Mouse (Mus musculus) liver, postnatal 0 days (tissue): ENCODE results near the gene Obp2a.

ENCODE experiments used
- CTCF ChIP-seq: sonication (generic); IDR thresholded peaks from 2 replicates; pipeline ENCODE4 v1.5.1; 2016; ENCODE audit warnings: antibody characterized with exemption, low read depth
- EP300 ChIP-seq: IDR thresholded peaks from 2 replicates; pipeline ENCODE4 v1.6.1; 2016; ENCODE audit warnings: antibody characterized with exemption, low read depth, mild to moderate bottlenecking

DNA sequence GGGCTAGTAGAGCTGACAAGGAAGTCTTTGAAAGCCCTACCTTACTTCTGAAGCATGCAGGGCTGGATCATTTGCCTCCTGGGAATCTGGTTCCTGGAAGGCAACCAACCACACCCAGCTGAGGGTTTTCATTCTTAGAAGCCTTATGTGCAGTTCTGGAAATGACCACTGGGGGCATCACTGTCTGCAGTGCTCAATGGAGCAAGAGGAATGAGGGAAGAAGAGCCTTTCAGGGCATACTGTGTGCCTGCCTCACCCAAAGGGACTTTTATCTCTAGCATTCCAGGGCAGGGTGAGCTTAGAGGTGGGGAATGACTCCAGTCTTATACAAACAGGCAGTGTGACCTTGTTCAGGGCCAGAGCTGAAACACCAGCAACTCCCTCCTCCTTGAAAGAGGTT, 5.2 kb upstream of the Obp2a start:
- TF ChIP-seq EP300 (no peak), CTCF (peak; percentile 82)
